Mouse (Mus musculus): ENCODE results near the gene Pde4d. TPM values are rescaled to one million over a fixed set of nuclear protein-coding genes. Genes with fewer than 3 reads are reported as not detected.
A peak's percentile ranks its signal among the peaks of the same experiment; 100 is the strongest.

The Pde4d gene
- polyA plus RNA-seq, 1 experiment = 15.1 TPM

GRCm38 (mm10) chr13:108812956-108813355 is 363.2 kb downstream of the Pde4d start:
- Histone ChIP-seq H3K4me3 (ENCODE audit: insufficient read depth, poor library complexity, severe bottlenecking) (no peak overlapping the region), H3K79me2 (ENCODE audit: control insufficient read depth, insufficient read depth) (no peaks in the 10 kb centered on the region), H3K79me3 (ENCODE audit: low read depth) (no peaks in the 10 kb centered on the region), H3K36me3 (ENCODE audit: control insufficient read depth, insufficient read depth) (no peaks in the 10 kb centered on the region), H3ac (ENCODE audit: control insufficient read depth, insufficient read length, low read depth) (no peak overlapping the region), H3K27me3 (ENCODE audit: control insufficient read depth, insufficient read depth, insufficient read length) (no peaks in the 10 kb centered on the region)
- TF ChIP-seq MAX (IDR thresholded peaks at IDR 0.05) (peak; percentile 48), CTCF (IDR thresholded peaks at IDR 0.05; ENCODE audit: control insufficient read depth, insufficient read depth, insufficient read length) (peak; percentile 5), CEBPB (IDR thresholded peaks at IDR 0.05; ENCODE audit: low read depth) (no peak), MYOD1 (IDR thresholded peaks at IDR 0.05; ENCODE audit: control insufficient read depth, insufficient read length, low read depth) (no peak), USF1 (IDR thresholded peaks at IDR 0.05; ENCODE audit: low read depth) (no peak), MYOG (IDR thresholded peaks at IDR 0.05; ENCODE audit: control insufficient read depth, extremely low read depth, insufficient read length) (no peak)

GRCm38 (mm10) chr13:108819846-108820408 is 370.2 kb downstream of the Pde4d start:
- Histone ChIP-seq H3K79me2 (ENCODE audit: control insufficient read depth, insufficient read depth) (no peaks in the 10 kb centered on the region), H3K27me3 (ENCODE audit: control insufficient read depth, insufficient read depth, insufficient read length) (no peaks in the 10 kb centered on the region), H3K36me3 (ENCODE audit: control insufficient read depth, insufficient read depth) (no peaks in the 10 kb centered on the region), H3K79me3 (ENCODE audit: low read depth) (no peaks in the 10 kb centered on the region), H3ac (ENCODE audit: control insufficient read depth, insufficient read length, low read depth) (no peak overlapping the region), H3K4me3 (ENCODE audit: insufficient read depth, poor library complexity, severe bottlenecking) (no peak overlapping the region)
- TF ChIP-seq MYOG (IDR thresholded peaks at IDR 0.05; ENCODE audit: control insufficient read depth, extremely low read depth, insufficient read length) (no peak), CEBPB (IDR thresholded peaks at IDR 0.05; ENCODE audit: low read depth) (no peak), USF1 (IDR thresholded peaks at IDR 0.05; ENCODE audit: low read depth) (peak; percentile 6), MAX (IDR thresholded peaks at IDR 0.05) (no peak), FOSL1 (IDR thresholded peaks at IDR 0.05; ENCODE audit: insufficient read depth, low read length, poor library complexity, severe bottlenecking) (peak; percentile 99), CTCF (IDR thresholded peaks at IDR 0.05; ENCODE audit: control insufficient read depth, insufficient read depth, insufficient read length) (no peak), MYOD1 (IDR thresholded peaks at IDR 0.05; ENCODE audit: control insufficient read depth, insufficient read length, low read depth) (peak; percentile 92)

GRCm38 (mm10) chr13:108820487-108820886 is 370.7 kb downstream of the Pde4d start:
- Histone ChIP-seq H3K4me3 (ENCODE audit: insufficient read depth, poor library complexity, severe bottlenecking) (no peak overlapping the region), H3K79me2 (ENCODE audit: control insufficient read depth, insufficient read depth) (no peaks in the 10 kb centered on the region), H3K27me3 (ENCODE audit: control insufficient read depth, insufficient read depth, insufficient read length) (no peaks in the 10 kb centered on the region), H3K36me3 (ENCODE audit: control insufficient read depth, insufficient read depth) (no peaks in the 10 kb centered on the region), H3ac (ENCODE audit: control insufficient read depth, insufficient read length, low read depth) (no peak overlapping the region), H3K79me3 (ENCODE audit: low read depth) (no peaks in the 10 kb centered on the region)
- TF ChIP-seq MYOG (IDR thresholded peaks at IDR 0.05; ENCODE audit: control insufficient read depth, extremely low read depth, insufficient read length) = no peak
- peak; percentile 24 for TF ChIP-seq USF1 (IDR thresholded peaks at IDR 0.05; ENCODE audit: low read depth)

- no peaks in the 10 kb centered on the region for H3K36me3 ChIP-seq (ENCODE audit: control insufficient read depth, insufficient read depth)
- H3K4me3 ChIP-seq (ENCODE audit: insufficient read depth, poor library complexity, severe bottlenecking) = no peak overlapping the region
- no peaks in the 10 kb centered on the region for H3K27me3 ChIP-seq (ENCODE audit: control insufficient read depth, insufficient read depth, insufficient read length)
- H3K79me2 ChIP-seq (ENCODE audit: control insufficient read depth, insufficient read depth) = no peaks in the 10 kb centered on the region
- TF ChIP-seq CTCF (IDR thresholded peaks at IDR 0.05; ENCODE audit: control insufficient read depth, insufficient read depth, insufficient read length) (no peak), MYOD1 (IDR thresholded peaks at IDR 0.05; ENCODE audit: control insufficient read depth, insufficient read length, low read depth) (no peak), MAX (IDR thresholded peaks at IDR 0.05) (no peak), FOSL1 (IDR thresholded peaks at IDR 0.05; ENCODE audit: insufficient read depth, low read length, poor library complexity, severe bottlenecking) (no peak), CEBPB (IDR thresholded peaks at IDR 0.05; ENCODE audit: low read depth) (no peak), MYOG (IDR thresholded peaks at IDR 0.05; ENCODE audit: control insufficient read depth, extremely low read depth, insufficient read length) (no peak), USF1 (IDR thresholded peaks at IDR 0.05; ENCODE audit: low read depth) (no peak)
- H3ac ChIP-seq (ENCODE audit: control insufficient read depth, insufficient read length, low read depth) = no peak overlapping the region
- H3K79me3 ChIP-seq (ENCODE audit: low read depth) = no peaks in the 10 kb centered on the region
Measured at GRCm38 (mm10) chr13:108821270-108821669, 371.5 kb downstream of the Pde4d start.

- no peaks in the 10 kb centered on the region for H3K36me3 ChIP-seq (ENCODE audit: control insufficient read depth, insufficient read depth)
- H3K79me3 ChIP-seq (ENCODE audit: low read depth) = no peaks in the 10 kb centered on the region
- no peak overlapping the region for H3K4me3 ChIP-seq (ENCODE audit: insufficient read depth, poor library complexity, severe bottlenecking)
- no peaks in the 10 kb centered on the region for H3K27me3 ChIP-seq (ENCODE audit: control insufficient read depth, insufficient read depth, insufficient read length)
- no peaks in the 10 kb centered on the region for H3K79me2 ChIP-seq (ENCODE audit: control insufficient read depth, insufficient read depth)
- TF ChIP-seq CTCF (IDR thresholded peaks at IDR 0.05; ENCODE audit: control insufficient read depth, insufficient read depth, insufficient read length) (no peak), MAX (IDR thresholded peaks at IDR 0.05) (no peak), CEBPB (IDR thresholded peaks at IDR 0.05; ENCODE audit: low read depth) (no peak), MYOG (IDR thresholded peaks at IDR 0.05; ENCODE audit: control insufficient read depth, extremely low read depth, insufficient read length) (no peak), FOSL1 (IDR thresholded peaks at IDR 0.05; ENCODE audit: insufficient read depth, low read length, poor library complexity, severe bottlenecking) (no peak), MYOD1 (IDR thresholded peaks at IDR 0.05; ENCODE audit: control insufficient read depth, insufficient read length, low read depth) (no peak), USF1 (IDR thresholded peaks at IDR 0.05; ENCODE audit: low read depth) (no peak)
- no peak overlapping the region for H3ac ChIP-seq (ENCODE audit: control insufficient read depth, insufficient read length, low read depth)
Measured at GRCm38 (mm10) chr13:108824638-108825310, 375.0 kb downstream of the Pde4d start.

GRCm38 (mm10) chr13:108825501-108825900 is 375.8 kb downstream of the Pde4d start:
- Histone ChIP-seq H3ac (ENCODE audit: control insufficient read depth, insufficient read length, low read depth) (no peak overlapping the region), H3K79me2 (ENCODE audit: control insufficient read depth, insufficient read depth) (no peaks in the 10 kb centered on the region), H3K79me3 (ENCODE audit: low read depth) (no peaks in the 10 kb centered on the region), H3K4me3 (ENCODE audit: insufficient read depth, poor library complexity, severe bottlenecking) (no peak overlapping the region), H3K36me3 (ENCODE audit: control insufficient read depth, insufficient read depth) (no peaks in the 10 kb centered on the region), H3K27me3 (ENCODE audit: control insufficient read depth, insufficient read depth, insufficient read length) (no peaks in the 10 kb centered on the region)
- TF ChIP-seq USF1 (IDR thresholded peaks at IDR 0.05; ENCODE audit: low read depth) = no peak
- no peak for TF ChIP-seq FOSL1 (IDR thresholded peaks at IDR 0.05; ENCODE audit: insufficient read depth, low read length, poor library complexity, severe bottlenecking)
